Mouse (Mus musculus): ENCODE results near the gene Fasn. TPM values are rescaled to one million over a fixed set of nuclear protein-coding genes. Genes with fewer than 3 reads are reported as not detected.

Fasn gene
- polyA plus RNA-seq, 2 experiments from 2014 or later: 28.8 to 40.3 TPM

DNA sequence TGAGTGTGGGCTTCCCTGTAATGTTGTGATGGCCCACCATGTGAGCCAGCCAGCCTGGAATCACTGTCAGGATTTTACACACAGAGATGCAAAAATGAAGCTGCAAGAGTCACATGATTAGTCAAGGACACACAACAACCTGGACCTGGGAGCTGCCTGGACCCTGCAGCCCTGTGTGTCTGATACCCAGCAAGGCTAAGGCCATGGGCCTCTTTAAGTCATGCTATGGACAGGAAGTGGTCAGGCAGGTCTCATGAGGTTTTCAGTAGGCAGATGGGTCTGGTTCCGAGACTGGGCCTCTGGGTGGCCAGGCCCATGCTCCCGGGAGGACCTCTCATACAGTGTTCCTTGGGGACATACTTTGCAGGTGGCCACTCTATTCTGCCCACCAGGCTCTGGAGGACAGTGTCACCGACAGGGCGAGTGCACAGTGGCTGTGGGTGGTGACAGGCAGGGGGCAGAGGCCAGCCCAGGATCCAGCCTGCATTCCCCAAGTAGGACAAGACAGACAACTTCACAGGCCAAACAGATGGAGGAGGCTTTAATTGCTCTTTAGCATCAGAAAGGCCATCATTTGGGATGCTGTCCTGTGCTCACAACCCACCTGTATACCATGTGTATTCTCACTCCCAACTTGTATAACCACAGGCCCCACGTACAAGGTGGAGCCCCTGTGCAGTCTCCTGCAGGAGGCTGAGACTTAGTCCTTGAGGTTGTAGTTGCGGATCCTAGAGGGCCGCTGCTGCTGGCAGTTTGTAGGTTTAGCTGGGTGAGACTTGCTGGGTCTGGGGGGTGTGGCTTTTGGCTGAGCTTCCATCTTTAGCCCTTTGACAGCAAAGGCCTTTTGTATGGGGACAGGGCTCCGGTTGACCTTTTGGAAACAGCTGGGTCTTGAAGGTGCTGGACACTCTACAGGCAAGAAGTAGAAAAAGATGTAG is 1.9 kb upstream of the Fasn start:
- no peak for ATAC-seq

DNA sequence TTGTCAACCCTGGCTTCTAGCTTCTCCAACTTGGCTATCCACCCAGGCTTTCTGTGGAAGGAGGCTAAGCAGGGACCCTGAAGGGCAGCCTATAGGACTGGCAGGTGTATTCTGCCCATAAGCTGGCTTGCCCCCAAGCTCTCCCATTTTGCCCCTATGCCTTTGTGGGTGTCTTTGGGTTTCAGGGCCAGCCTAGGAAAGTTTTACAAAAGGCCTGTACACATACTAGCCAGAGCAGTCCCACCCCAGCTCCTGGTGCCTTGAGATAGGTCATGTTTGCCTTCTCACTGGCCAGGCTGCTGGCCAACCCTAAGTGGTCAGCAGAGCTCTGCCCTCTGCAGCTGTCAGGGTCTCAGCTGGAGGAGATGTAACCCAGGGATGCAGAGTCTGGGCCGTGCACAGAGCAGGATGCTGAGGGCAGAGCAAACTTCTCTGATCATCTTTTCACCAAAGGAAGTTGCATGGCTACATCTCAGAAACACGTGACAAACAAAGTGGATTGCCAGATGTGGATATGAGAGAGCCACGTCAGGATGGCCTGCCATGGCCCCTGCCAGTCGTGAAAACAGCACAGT is 1.0 kb upstream of the Fasn start:
- ATAC-seq: no peak

GRCm38 (mm10) chr11:120824787-120825288 is 491 bp upstream of the Fasn start:
- no peak for ATAC-seq

DNA sequence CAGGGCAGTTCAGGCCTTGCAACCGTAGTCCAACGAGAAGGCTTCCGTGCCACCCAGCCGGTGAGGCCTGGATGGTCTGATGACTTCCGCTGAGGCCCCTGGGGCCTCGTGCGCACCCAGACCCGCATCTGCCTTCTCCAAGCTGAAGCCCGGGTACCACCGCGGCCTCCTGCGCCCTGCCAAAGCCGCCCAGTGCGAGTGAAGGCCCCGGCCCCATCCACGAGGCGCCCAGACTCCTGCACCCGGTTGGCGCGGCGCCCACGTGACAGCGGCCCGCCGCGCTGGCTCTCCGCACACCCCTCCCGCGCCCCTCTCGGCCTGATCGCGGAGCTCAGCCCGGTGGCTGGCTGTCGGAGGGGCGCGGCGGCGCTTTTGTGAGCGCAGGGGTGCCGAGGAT is 798 bp downstream of the Fasn start:
- peak; percentile 25 for ATAC-seq

DNA sequence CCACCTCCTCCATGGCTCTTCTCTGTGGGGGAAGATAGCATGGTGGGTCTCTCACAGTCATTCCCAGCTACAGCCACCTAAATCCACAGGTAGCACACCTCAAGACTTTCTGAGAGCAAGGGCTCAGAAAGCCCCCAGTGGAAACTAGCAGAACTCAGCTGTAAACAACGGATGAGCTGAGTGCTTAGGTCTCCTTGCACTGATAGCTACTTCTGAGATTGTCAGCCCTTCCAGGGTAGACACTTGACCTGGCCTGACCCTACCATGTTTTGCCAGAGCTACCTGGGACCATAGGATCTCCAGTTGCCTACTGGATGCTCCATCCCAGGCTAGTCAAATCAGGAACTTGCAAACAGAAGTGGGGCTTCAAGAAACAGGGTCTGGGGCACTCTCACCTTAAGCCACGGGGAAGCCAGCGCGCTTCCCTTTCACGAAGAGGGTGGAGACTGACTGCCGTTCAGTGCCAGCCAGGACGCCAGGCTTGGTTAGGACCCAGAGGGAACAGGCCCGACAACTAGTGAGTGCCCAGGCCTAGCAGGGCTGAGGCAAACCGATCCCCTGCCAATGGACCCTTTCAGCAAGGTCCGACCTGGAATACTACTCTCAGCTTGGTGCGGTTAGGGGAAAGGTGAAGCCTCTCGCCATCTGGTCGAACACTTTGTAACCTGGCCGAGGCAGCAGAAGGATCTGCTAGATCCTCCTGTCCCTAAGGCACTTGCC is 1.4 kb downstream of the Fasn start:
- ATAC-seq: no peak

DNA sequence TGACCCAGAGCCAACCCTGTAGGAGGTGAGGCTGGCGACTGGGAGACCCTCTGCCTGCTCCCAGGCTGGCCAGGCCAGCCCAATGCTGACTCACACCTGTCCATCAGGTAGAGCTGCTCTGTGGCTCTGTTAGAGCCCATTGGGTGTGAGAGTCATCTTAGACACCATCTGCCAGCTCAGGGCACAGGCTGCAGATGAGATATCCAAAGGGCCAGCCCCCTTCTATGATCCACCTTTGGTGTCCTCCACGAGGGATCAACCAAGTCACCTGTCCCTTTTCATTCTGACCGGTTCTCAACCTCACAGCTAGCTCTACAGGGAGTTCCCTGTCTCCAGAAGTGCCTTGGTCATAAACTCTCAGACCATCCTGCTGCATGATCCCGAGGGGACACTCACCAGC is 2.0 kb downstream of the Fasn start:
- no peak for ATAC-seq

DNA sequence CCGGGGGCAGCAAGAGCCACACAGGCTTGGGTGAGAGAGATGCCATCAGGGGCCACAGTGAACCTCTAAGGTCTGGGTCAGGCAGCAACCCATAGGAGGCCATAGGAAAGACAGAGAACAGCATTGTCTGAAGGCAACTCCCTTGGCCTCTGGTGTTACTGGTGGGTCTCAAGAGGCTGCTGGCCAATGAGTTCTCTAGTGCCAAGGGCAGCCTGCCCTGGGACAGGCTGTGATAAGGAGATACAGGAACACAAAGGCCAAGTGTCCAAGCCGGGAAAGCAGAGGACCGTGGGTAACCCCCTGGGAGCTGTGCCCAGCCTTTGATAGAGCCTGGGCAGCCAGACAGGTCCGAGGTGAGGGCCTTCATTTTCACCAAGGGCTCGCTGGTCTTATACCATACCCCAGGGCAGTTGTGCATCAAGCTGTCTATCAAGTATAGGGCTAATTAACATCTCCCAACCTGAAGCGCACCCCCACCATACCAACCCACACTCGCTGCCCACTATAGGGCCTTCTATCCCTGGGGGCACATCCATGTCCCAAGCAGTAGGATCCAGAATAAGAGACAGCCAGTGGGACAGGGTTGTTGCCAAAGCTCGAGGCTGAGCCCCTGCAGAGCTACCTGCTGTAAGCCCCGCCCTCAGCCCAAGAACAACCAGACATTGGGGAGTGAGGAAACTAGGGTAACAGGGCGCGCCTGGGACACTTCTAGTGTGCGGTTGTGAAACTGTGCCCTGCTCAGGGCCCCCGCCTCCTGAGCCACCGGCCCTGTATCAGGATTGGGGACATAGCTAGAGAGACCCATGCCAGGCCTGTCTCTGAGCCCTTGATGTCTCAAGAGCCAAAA is 3.0 kb downstream of the Fasn start:
- no peak for ATAC-seq

- no peak for ATAC-seq
Measured at GRCm38 (mm10) chr11:120820546-120820945, 3.8 kb downstream of the Fasn start.

- no peak for ATAC-seq
Measured at GRCm38 (mm10) chr11:120819556-120819955, 4.8 kb downstream of the Fasn start.

- ATAC-seq: no peak
Measured at GRCm38 (mm10) chr11:120818251-120818650, 6.1 kb downstream of the Fasn start.

- ATAC-seq: no peak
Measured at GRCm38 (mm10) chr11:120817358-120817757, 7.0 kb downstream of the Fasn start.

- ATAC-seq: no peak
Measured at GRCm38 (mm10) chr11:120812068-120812467, 12.3 kb downstream of the Fasn start.

- ATAC-seq: no peak
Measured at GRCm38 (mm10) chr11:120808010-120808409, 16.3 kb downstream of the Fasn start.

- no peak for ATAC-seq
Measured at GRCm38 (mm10) chr11:120805375-120806298, 18.7 kb downstream of the Fasn start.

GRCm38 (mm10) chr11:120804769-120805168 is 19.6 kb downstream of the Fasn start:
- no peak for ATAC-seq

GRCm38 (mm10) chr11:120804274-120804673 is 20.1 kb downstream of the Fasn start:
- ATAC-seq: no peak

DNA sequence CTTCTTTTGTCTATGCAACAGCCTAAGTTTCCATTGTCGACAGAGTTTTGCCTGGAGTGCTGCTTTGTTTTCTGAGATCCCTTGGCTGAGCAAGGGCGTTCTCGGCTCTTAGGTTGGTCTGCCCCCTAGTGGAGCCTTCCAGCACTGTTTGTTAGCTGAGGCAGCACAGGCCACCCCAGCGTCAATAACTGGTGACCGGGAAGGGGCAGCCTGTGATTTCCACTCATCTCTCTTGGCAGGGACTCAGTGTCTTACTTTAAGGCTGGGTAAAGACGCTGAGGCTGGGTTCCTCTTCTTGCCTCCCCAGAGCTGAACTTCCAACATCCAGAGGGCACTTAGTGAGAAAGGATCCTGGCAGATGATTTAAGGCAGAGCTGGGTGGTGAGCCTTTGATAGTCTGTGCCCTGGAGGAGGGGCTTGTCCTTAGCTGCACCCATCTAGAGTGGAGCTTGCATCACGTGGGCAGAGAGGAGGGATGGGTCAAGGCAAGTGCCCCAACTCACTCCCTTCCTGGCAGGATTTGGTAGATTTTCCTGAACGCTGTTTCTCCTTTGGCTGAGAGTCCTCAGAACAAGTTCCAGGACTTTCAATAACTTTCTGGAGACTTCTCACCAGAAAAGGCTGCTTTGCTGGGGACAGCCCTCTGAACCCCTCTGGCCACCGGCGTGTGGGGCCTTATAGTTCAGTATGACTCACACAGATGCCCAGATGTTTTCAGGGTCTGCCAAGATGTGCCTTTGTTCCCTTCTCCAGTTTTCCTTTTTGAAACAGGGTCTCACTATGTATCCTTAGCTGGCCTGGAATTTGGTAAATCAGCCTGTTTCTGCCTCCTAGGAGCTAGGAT is 24.1 kb downstream of the Fasn start:
- peak; percentile 52 for ATAC-seq

DNA sequence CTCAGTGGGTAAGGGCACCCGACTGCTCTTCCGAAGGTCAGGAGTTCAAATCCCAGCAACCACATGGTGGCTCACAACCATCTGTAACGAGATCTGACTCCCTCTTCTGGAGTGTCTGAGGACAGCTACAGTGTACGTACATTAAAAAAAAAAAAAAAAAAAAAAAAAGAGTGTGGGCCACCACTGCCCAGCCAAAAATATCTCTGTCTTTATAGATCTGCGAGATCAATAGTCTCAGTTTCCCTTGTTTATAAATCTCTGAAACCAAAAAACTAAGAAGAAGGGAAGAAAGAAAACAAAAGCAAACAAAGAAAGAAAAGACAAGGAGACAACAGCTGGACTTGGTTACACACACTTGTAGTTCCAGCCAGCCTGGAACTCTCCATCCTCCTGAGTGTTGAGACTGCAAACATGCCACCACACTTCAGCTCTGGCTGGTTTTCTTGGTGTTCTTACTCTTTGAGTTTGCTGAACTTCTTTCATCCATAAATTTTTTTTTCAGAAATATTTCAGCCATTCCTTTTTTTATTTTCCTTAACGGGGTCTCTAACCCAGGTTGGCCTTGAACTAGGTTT is 24.9 kb downstream of the Fasn start:
- no peak for ATAC-seq

GRCm38 (mm10) chr11:120798244-120798643 is 26.1 kb downstream of the Fasn start:
- no peak for ATAC-seq

DNA sequence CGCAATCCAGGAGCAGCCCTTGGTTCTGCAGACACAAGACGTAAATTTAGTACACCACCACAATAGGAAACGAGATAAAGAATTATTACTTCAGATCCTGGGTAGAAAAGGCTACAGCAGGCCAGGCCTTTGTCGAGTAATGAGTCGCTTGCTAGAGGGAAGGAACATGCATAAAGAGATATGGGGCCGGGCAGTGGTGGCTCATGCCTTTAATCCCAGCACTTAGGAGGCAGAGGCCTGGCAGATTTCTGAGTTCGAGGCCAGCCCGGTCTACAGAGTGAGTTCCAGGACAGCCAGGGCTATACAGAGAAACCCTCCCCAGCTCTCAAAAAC is 27.8 kb downstream of the Fasn start:
- ATAC-seq: no peak
